Mouse (Mus musculus): Measurements from ENCODE around the gene Tlr2. TPM values are rescaled to one million over a fixed set of nuclear protein-coding genes. Genes with fewer than 3 reads are reported as not detected.
"Not testable (repeated sequence)": the region's sequence is repeated elsewhere in the genome, so short reads cannot be mapped to it uniquely, and the experiment has no call there.

Gene Tlr2
- total RNA-seq (2014; rRNA removed; ENCODE audit: low replicate concordance) (0.58 and 3.1 TPM in 2 replicates), polyA plus RNA-seq (2015; fragmentation: Nextera tagmentation; extraction: Ambion mirVana) (1.4 TPM in 2 replicates)

GRCm38 (mm10) chr3:83841095-83841850, at the start of gene Tlr2:
Gene Tlr2 (minus strand): TSS chr3:83841767.
- Histone ChIP-seq H3K27me3 (ENCODE audit: control insufficient read depth, insufficient read depth, low read length) (0 out of 2 replicates have a peak, but pooled peaks cover 3% of the 10 kb centered on the region), H3K36me3 (replicated peaks; ENCODE audit: control insufficient read depth, insufficient read depth, low read length) (no peaks in the 10 kb centered on the region), H3K9ac (replicated peaks; ENCODE audit: low read depth, low read length) (peak within 1 kb of the TSS; percentile 71), H3K9me3 (replicated peaks; ENCODE audit: control insufficient read depth, low read length) (no peaks in the 10 kb centered on the region), H3K4me3 (ENCODE audit: low read depth, low read length) (peak within 1 kb of the TSS; percentile 80), H3K4me1 (ENCODE audit: control insufficient read depth, insufficient read depth) (no peaks in the 10 kb centered on the region), H3K4me2 (ENCODE audit: low read depth, low read length) (peak within 1 kb of the TSS; percentile 85), H3K27ac (ENCODE audit: low read depth) (no peak within 1 kb of the TSS)
- ATAC-seq (ENCODE audit: insufficient read depth, low read depth), result peak; percentile 92
- TF ChIP-seq CTCF (IDR thresholded peaks at IDR 0.05; ENCODE audit: low read depth) (peak; percentile 53), EP300 (IDR thresholded peaks at IDR 0.05; ENCODE audit: low read depth) (no peak)
- peak; percentile 32 for DNase-seq (ENCODE audit: low spot score)
- WGBS, result under 1% methylated on average over 35 of the region's 35 CpGs

- H3K27ac ChIP-seq (ENCODE audit: low read depth), result no peak overlapping the region
- H3K4me3 ChIP-seq (ENCODE audit: low read depth, low read length), result no peak overlapping the region
- no peak for ATAC-seq (ENCODE audit: insufficient read depth, low read depth)
- no peak overlapping the region for H3K4me2 ChIP-seq (ENCODE audit: low read depth, low read length)
- H3K27me3 ChIP-seq (ENCODE audit: control insufficient read depth, insufficient read depth, low read length), result no peaks in the 10 kb centered on the region
- no peaks in the 10 kb centered on the region for H3K36me3 ChIP-seq (replicated peaks; ENCODE audit: control insufficient read depth, insufficient read depth, low read length)
- no peaks in the 10 kb centered on the region for H3K9me3 ChIP-seq (replicated peaks; ENCODE audit: control insufficient read depth, low read length)
- no peak for DNase-seq (ENCODE audit: low spot score)
- TF ChIP-seq EP300 (IDR thresholded peaks at IDR 0.05; ENCODE audit: low read depth) (no peak), CTCF (IDR thresholded peaks at IDR 0.05; ENCODE audit: low read depth) (no peak)
- H3K4me1 ChIP-seq (ENCODE audit: control insufficient read depth, insufficient read depth), result no peaks in the 10 kb centered on the region
- no peak overlapping the region for H3K9ac ChIP-seq (replicated peaks; ENCODE audit: low read depth, low read length)
- WGBS, result 53% methylated on average over 2 of the region's 2 CpGs
Observed at GRCm38 (mm10) chr3:83885163-83885562, 43.6 kb upstream of the Tlr2 start.

GRCm38 (mm10) chr3:83879261-83880050, 37.9 kb upstream of the Tlr2 start:
- not testable (repeated sequence) for H3K36me3 ChIP-seq (replicated peaks; ENCODE audit: control insufficient read depth, insufficient read depth, low read length); H3K4me2 ChIP-seq (ENCODE audit: low read depth, low read length); H3K4me3 ChIP-seq (ENCODE audit: low read depth, low read length); H3K4me1 ChIP-seq (ENCODE audit: control insufficient read depth, insufficient read depth); H3K27me3 ChIP-seq (ENCODE audit: control insufficient read depth, insufficient read depth, low read length); H3K9me3 ChIP-seq (replicated peaks; ENCODE audit: control insufficient read depth, low read length); H3K9ac ChIP-seq (replicated peaks; ENCODE audit: low read depth, low read length); H3K27ac ChIP-seq (ENCODE audit: low read depth); ATAC-seq (ENCODE audit: insufficient read depth, low read depth); DNase-seq (ENCODE audit: low spot score)
- 82% methylated on average over 5 of the region's 5 CpGs for WGBS

GRCm38 (mm10) chr3:83878801-83879200, 37.2 kb upstream of the Tlr2 start:
- DNase-seq (ENCODE audit: low spot score), result no peak
- no peak overlapping the region for H3K4me2 ChIP-seq (ENCODE audit: low read depth, low read length)
- H3K27me3 ChIP-seq (ENCODE audit: control insufficient read depth, insufficient read depth, low read length), result no peaks in the 10 kb centered on the region
- ATAC-seq (ENCODE audit: insufficient read depth, low read depth), result no peak
- WGBS, result 84% methylated on average over 4 of the region's 4 CpGs
- no peaks in the 10 kb centered on the region for H3K36me3 ChIP-seq (replicated peaks; ENCODE audit: control insufficient read depth, insufficient read depth, low read length)
- H3K4me1 ChIP-seq (ENCODE audit: control insufficient read depth, insufficient read depth), result no peaks in the 10 kb centered on the region
- H3K9me3 ChIP-seq (replicated peaks; ENCODE audit: control insufficient read depth, low read length), result no peaks in the 10 kb centered on the region
- no peak overlapping the region for H3K9ac ChIP-seq (replicated peaks; ENCODE audit: low read depth, low read length)
- no peak overlapping the region for H3K4me3 ChIP-seq (ENCODE audit: low read depth, low read length)
- no peak overlapping the region for H3K27ac ChIP-seq (ENCODE audit: low read depth)
- TF ChIP-seq CTCF (IDR thresholded peaks at IDR 0.05; ENCODE audit: low read depth) (no peak), EP300 (IDR thresholded peaks at IDR 0.05; ENCODE audit: low read depth) (no peak)

- ATAC-seq (ENCODE audit: insufficient read depth, low read depth) (no peak), DNase-seq (ENCODE audit: low spot score) (no peak)
- Histone ChIP-seq H3K4me2 (ENCODE audit: low read depth, low read length) (no peak overlapping the region), H3K4me1 (ENCODE audit: control insufficient read depth, insufficient read depth) (no peaks in the 10 kb centered on the region), H3K27ac (ENCODE audit: low read depth) (no peak overlapping the region), H3K4me3 (ENCODE audit: low read depth, low read length) (no peak overlapping the region), H3K9ac (replicated peaks; ENCODE audit: low read depth, low read length) (no peak overlapping the region), H3K27me3 (ENCODE audit: control insufficient read depth, insufficient read depth, low read length) (no peaks in the 10 kb centered on the region), H3K36me3 (replicated peaks; ENCODE audit: control insufficient read depth, insufficient read depth, low read length) (no peaks in the 10 kb centered on the region), H3K9me3 (replicated peaks; ENCODE audit: control insufficient read depth, low read length) (no peaks in the 10 kb centered on the region)
- WGBS, result 76% methylated on average over 4 of the region's 4 CpGs
- TF ChIP-seq EP300 (IDR thresholded peaks at IDR 0.05; ENCODE audit: low read depth), result no peak
- TF ChIP-seq CTCF (IDR thresholded peaks at IDR 0.05; ENCODE audit: low read depth), result no peak
Observed at GRCm38 (mm10) chr3:83876299-83876698, 34.7 kb upstream of the Tlr2 start.

GRCm38 (mm10) chr3:83875078-83875477, 33.5 kb upstream of the Tlr2 start:
- not testable (repeated sequence) for DNase-seq (ENCODE audit: low spot score); H3K4me1 ChIP-seq (ENCODE audit: control insufficient read depth, insufficient read depth); H3K36me3 ChIP-seq (replicated peaks; ENCODE audit: control insufficient read depth, insufficient read depth, low read length); ATAC-seq (ENCODE audit: insufficient read depth, low read depth); H3K9ac ChIP-seq (replicated peaks; ENCODE audit: low read depth, low read length); H3K9me3 ChIP-seq (replicated peaks; ENCODE audit: control insufficient read depth, low read length); H3K4me2 ChIP-seq (ENCODE audit: low read depth, low read length); H3K27ac ChIP-seq (ENCODE audit: low read depth); H3K27me3 ChIP-seq (ENCODE audit: control insufficient read depth, insufficient read depth, low read length); H3K4me3 ChIP-seq (ENCODE audit: low read depth, low read length)
- 81% methylated on average over 2 of the region's 2 CpGs for WGBS

- H3K4me3 ChIP-seq (ENCODE audit: low read depth, low read length); H3K27me3 ChIP-seq (ENCODE audit: control insufficient read depth, insufficient read depth, low read length); H3K9me3 ChIP-seq (replicated peaks; ENCODE audit: control insufficient read depth, low read length); H3K4me2 ChIP-seq (ENCODE audit: low read depth, low read length); H3K4me1 ChIP-seq (ENCODE audit: control insufficient read depth, insufficient read depth); ATAC-seq (ENCODE audit: insufficient read depth, low read depth); H3K36me3 ChIP-seq (replicated peaks; ENCODE audit: control insufficient read depth, insufficient read depth, low read length); H3K9ac ChIP-seq (replicated peaks; ENCODE audit: low read depth, low read length); DNase-seq (ENCODE audit: low spot score); H3K27ac ChIP-seq (ENCODE audit: low read depth): not testable (repeated sequence)
- 90% methylated on average over 2 of the region's 2 CpGs for WGBS
Observed at GRCm38 (mm10) chr3:83872853-83873252, 31.3 kb upstream of the Tlr2 start.

GRCm38 (mm10) chr3:83871962-83872361, 30.4 kb upstream of the Tlr2 start:
- not testable (repeated sequence) for ATAC-seq (ENCODE audit: insufficient read depth, low read depth); H3K9ac ChIP-seq (replicated peaks; ENCODE audit: low read depth, low read length); H3K9me3 ChIP-seq (replicated peaks; ENCODE audit: control insufficient read depth, low read length); H3K27me3 ChIP-seq (ENCODE audit: control insufficient read depth, insufficient read depth, low read length); H3K4me1 ChIP-seq (ENCODE audit: control insufficient read depth, insufficient read depth); H3K36me3 ChIP-seq (replicated peaks; ENCODE audit: control insufficient read depth, insufficient read depth, low read length); H3K4me2 ChIP-seq (ENCODE audit: low read depth, low read length); DNase-seq (ENCODE audit: low spot score); H3K4me3 ChIP-seq (ENCODE audit: low read depth, low read length); H3K27ac ChIP-seq (ENCODE audit: low read depth)
- 92% methylated on average over 4 of the region's 4 CpGs for WGBS

Data from heart, postnatal 0 days (tissue).